Mouse (Mus musculus) embryonic facial prominence, embryonic 10.5 days (tissue): ENCODE data around the gene Hsf4. TPM values are rescaled to one million over a fixed set of nuclear protein-coding genes. Genes with fewer than 3 reads are reported as not detected.
"Not testable (repeated sequence)": the region's sequence is repeated elsewhere in the genome, so short reads cannot be mapped to it uniquely, and the experiment has no call there.

Experiments
- DNase-seq: peaks from one replicate; pipeline ENCODE4 v3.0.0-alpha.2; 2017; ENCODE audit warnings: low spot score
- H3K27ac ChIP-seq: fragments of 300-500 bp; sonication (generic); replicated peaks from 2 replicates; pipeline ENCODE4 v1.5.1; 2016; ENCODE audit warnings: mild to moderate bottlenecking
- H3K27me3 ChIP-seq: fragments of 300-500 bp; sonication (generic); replicated peaks from 2 replicates; pipeline ENCODE4 v1.6.1; 2016; ENCODE audit warnings: low read depth, mild to moderate bottlenecking; ENCODE audit not compliant: poor library complexity, severe bottlenecking
- H3K36me3 ChIP-seq: fragments of 300-500 bp; sonication (generic); replicated peaks from 2 replicates; pipeline ENCODE4 v1.6.1; 2016; ENCODE audit warnings: mild to moderate bottlenecking, moderate library complexity
- H3K4me1 ChIP-seq: fragments of 300-500 bp; sonication (generic); 2 replicates; pipeline ENCODE4 v1.6.1; 2016
- H3K4me3 ChIP-seq: fragments of 300-500 bp; sonication (generic); 2 replicates; pipeline ENCODE4 v1.5.1; 2016; ENCODE audit warnings: mild to moderate bottlenecking, moderate library complexity
- H3K9me3 ChIP-seq: fragments of 300-500 bp; sonication (generic); 2 replicates; pipeline ENCODE4 v1.6.1; 2016; ENCODE audit warnings: mild to moderate bottlenecking
- WGBS: fragments of 180-500 bp; shearing (Covaris S2); methylation state at CpG from one replicate; pipeline ENCODE4 v1.1.7; 2016; 5-methylcytosine and 5-hydroxymethylcytosine counted together
- polyA plus RNA-seq: library from polyadenylated mRNA; unstranded; fragments of >200 nt; fragmentation: Nextera tagmentation; extraction: Ambion mirVana; gene quantifications from 2 replicates; pipeline ENCODE4 v1.2.1, GENCODE M21; 2016

The Hsf4 gene
- polyA plus RNA-seq, 1 experiment from 2014 or later, result 0.21 TPM

GRCm38 (mm10) chr8:105291802-105292201 is 22.2 kb downstream of the Hsf4 start:
- WGBS, result 66% methylated on average over 3 of the region's 3 CpGs
- Histone ChIP-seq H3K27me3 (peaks cover 43% of the 10 kb centered on the region), H3K4me1 (peaks cover 35% of the 10 kb centered on the region)
- not testable (repeated sequence) for DNase-seq, H3K27ac ChIP-seq, H3K9me3 ChIP-seq, H3K36me3 ChIP-seq, H3K4me3 ChIP-seq

GRCm38 (mm10) chr8:105292471-105292870 is 22.9 kb downstream of the Hsf4 start:
- no peaks in the 10 kb centered on the region for H3K36me3 ChIP-seq
- WGBS, result 85% methylated on average over 7 of the region's 7 CpGs
- peaks cover 42% of the 10 kb centered on the region for H3K27me3 ChIP-seq
- no peak for DNase-seq
- peaks cover 39% of the 10 kb centered on the region for H3K4me1 ChIP-seq
- no peaks in the 10 kb centered on the region for H3K9me3 ChIP-seq
- H3K4me3 ChIP-seq, result no peak overlapping the region
- no peak overlapping the region for H3K27ac ChIP-seq

- H3K4me1 ChIP-seq, result peaks cover 37% of the 10 kb centered on the region
- no peaks in the 10 kb centered on the region for H3K36me3 ChIP-seq
- H3K27ac ChIP-seq, result no peak overlapping the region
- no peak overlapping the region for H3K4me3 ChIP-seq
- H3K9me3 ChIP-seq, result no peaks in the 10 kb centered on the region
- no peak for DNase-seq
- WGBS, result 67% methylated on average over 19 of the region's 19 CpGs
- peaks cover 42% of the 10 kb centered on the region for H3K27me3 ChIP-seq
These were observed 23.8 kb downstream of the Hsf4 start for GRCm38 (mm10) chr8:105293405-105293804.

GRCm38 (mm10) chr8:105294776-105295175 is 25.2 kb downstream of the Hsf4 start:
- no peak for DNase-seq
- H3K27ac ChIP-seq, result no peak overlapping the region
- H3K9me3 ChIP-seq, result no peaks in the 10 kb centered on the region
- H3K27me3 ChIP-seq, result peaks cover 39% of the 10 kb centered on the region
- peaks cover 12% of the 10 kb centered on the region for H3K36me3 ChIP-seq
- peak overlapping the region; percentile 37 for H3K4me3 ChIP-seq
- 63% methylated on average over 9 of the region's 9 CpGs for WGBS
- H3K4me1 ChIP-seq, result peaks cover 32% of the 10 kb centered on the region

GRCm38 (mm10) chr8:105295256-105295655 is 25.7 kb downstream of the Hsf4 start:
- H3K4me1 ChIP-seq, result peaks cover 27% of the 10 kb centered on the region
- DNase-seq, result no peak
- no peaks in the 10 kb centered on the region for H3K9me3 ChIP-seq
- no peak overlapping the region for H3K27ac ChIP-seq
- peaks cover 17% of the 10 kb centered on the region for H3K36me3 ChIP-seq
- 70% methylated on average over 11 of the region's 11 CpGs for WGBS
- H3K27me3 ChIP-seq, result peaks cover 35% of the 10 kb centered on the region
- H3K4me3 ChIP-seq, result peak overlapping the region; percentile 37

- H3K4me1 ChIP-seq, result peaks cover 21% of the 10 kb centered on the region
These were observed 26.4 kb downstream of the Hsf4 start, which contains the start of gene Exoc3l for GRCm38 (mm10) chr8:105295895-105296573. Exoc3l (minus strand) TSS chr8:105296101.

GRCm38 (mm10) chr8:105297511-105298192 is 28.1 kb downstream of the Hsf4 start, which contains the start of gene E2f4:
E2f4 (plus strand) TSS chr8:105297663.
- peak within 1 kb of the TSS; percentile 90 for H3K27ac ChIP-seq
- WGBS, result under 1% methylated on average over 58 of the region's 58 CpGs
- H3K27me3 ChIP-seq, result peaks cover 18% of the 10 kb centered on the region
- H3K9me3 ChIP-seq, result no peaks in the 10 kb centered on the region
- DNase-seq, result peak; percentile 96
- H3K4me3 ChIP-seq, result peak within 1 kb of the TSS; percentile 97
- H3K36me3 ChIP-seq, result peaks cover 41% of the 10 kb centered on the region
- H3K4me1 ChIP-seq, result peaks cover 21% of the 10 kb centered on the region

More at GRCm38 (mm10) chr8:105295895-105296573, 26.4 kb downstream of the Hsf4 start, which contains the start of gene Exoc3l:
- no peak for DNase-seq
- peaks cover 25% of the 10 kb centered on the region for H3K36me3 ChIP-seq
- H3K9me3 ChIP-seq, result no peaks in the 10 kb centered on the region
- peak within 1 kb of the TSS; percentile 97 for H3K4me3 ChIP-seq
- WGBS, result 70% methylated on average over 11 of the region's 11 CpGs
- peak within 1 kb of the TSS; percentile 90 for H3K27ac ChIP-seq
- peaks cover 27% of the 10 kb centered on the region for H3K27me3 ChIP-seq

GRCm38 (mm10) chr8:105298351-105299252 is 29.0 kb downstream of the Hsf4 start:
- H3K36me3 ChIP-seq, result peaks cover 51% of the 10 kb centered on the region
- H3K9me3 ChIP-seq, result no peaks in the 10 kb centered on the region
- H3K4me1 ChIP-seq, result peaks cover 21% of the 10 kb centered on the region
- H3K4me3 ChIP-seq, result peak overlapping the region; percentile 97
- peak overlapping the region; percentile 90 for H3K27ac ChIP-seq
- H3K27me3 ChIP-seq, result peaks cover 8% of the 10 kb centered on the region; the same call in 1 of the 2 replicates
- 65% methylated on average over 18 of the region's 18 CpGs for WGBS
- DNase-seq, result no peak

- Histone ChIP-seq H3K36me3 (peaks cover 64% of the 10 kb centered on the region), H3K4me3 (no peak overlapping the region), H3K27me3 (peaks cover 4% of the 10 kb centered on the region; the same call in 1 of the 2 replicates), H3K9me3 (no peaks in the 10 kb centered on the region), H3K4me1 (peaks cover 29% of the 10 kb centered on the region), H3K27ac (no peak overlapping the region)
- 92% methylated on average over 8 of the region's 8 CpGs for WGBS
- DNase-seq, result no peak
These were observed 30.4 kb downstream of the Hsf4 start for GRCm38 (mm10) chr8:105299962-105300361.

GRCm38 (mm10) chr8:105303396-105303795 is 33.8 kb downstream of the Hsf4 start:
- Histone ChIP-seq H3K4me1 (peaks cover 35% of the 10 kb centered on the region), H3K9me3 (no peaks in the 10 kb centered on the region), H3K27me3 (no peaks in the 10 kb centered on the region), H3K4me3 (no peak overlapping the region), H3K27ac (no peak overlapping the region), H3K36me3 (peaks cover 86% of the 10 kb centered on the region)
- DNase-seq, result no peak
- 87% methylated on average over 8 of the region's 8 CpGs for WGBS

GRCm38 (mm10) chr8:105303874-105304273 is 34.3 kb downstream of the Hsf4 start:
- DNase-seq, result no peak
- WGBS, result 86% methylated on average over 9 of the region's 9 CpGs
- Histone ChIP-seq H3K9me3 (no peaks in the 10 kb centered on the region), H3K27ac (no peak overlapping the region), H3K4me1 (peaks cover 31% of the 10 kb centered on the region), H3K4me3 (no peak overlapping the region), H3K36me3 (peaks cover 86% of the 10 kb centered on the region), H3K27me3 (no peaks in the 10 kb centered on the region)
